In genomic region chr6:90575261-90575715, GRCm38 (mm10) we compare ENCODE assay signal across 9 mouse cellular contexts. TPM values are rescaled to one million over a fixed set of nuclear protein-coding genes. Genes with fewer than 3 reads are reported as not detected.
DNase-seq lines count a peak whose midpoint lies in the region; ATAC-seq and TF ChIP-seq lines count a peak whose summit lies in the region.
"Had no signal": no experiment of that assay in that cellular context is flagged by ENCODE, and none has a peak within 500 bp of the region (broad histone marks: within the 10 kb centered on the region; RNA-seq: fewer than 3 reads in every experiment).

No protein-coding gene starts in this region.

- H3K4me2 ChIP-seq in heart, embryonic 11.5 days: no peak overlapping the region
- H3K4me2 ChIP-seq in kidney, embryonic 15.5 days: no peak overlapping the region
- no peak overlapping the region for H3K4me2 ChIP-seq in limb, embryonic 14.5 days (replicated peaks; ENCODE audit: low read depth, low read length, severe bottlenecking)
- no peak overlapping the region for H3K4me2 ChIP-seq in stomach, embryonic 14.5 days (replicated peaks; ENCODE audit: low read depth, low read length)
- H3K4me2 ChIP-seq: embryonic facial prominence, embryonic 13.5 days had no signal

- no peak overlapping the region for H3K27ac ChIP-seq in heart, embryonic 11.5 days (ENCODE audit: low read depth, low read length)
- H3K27ac ChIP-seq in kidney, embryonic 15.5 days: no peak overlapping the region
- H3K27ac ChIP-seq in limb, embryonic 14.5 days (replicated peaks; ENCODE audit: low read depth, low read length): no peak overlapping the region
- H3K27ac ChIP-seq in stomach, embryonic 14.5 days (ENCODE audit: low read length): no peak overlapping the region
- H3K27ac ChIP-seq: embryonic facial prominence, embryonic 13.5 days had no signal

- no peak for TF ChIP-seq POLR2A in limb, embryonic 14.5 days (IDR thresholded peaks at IDR 0.05; ENCODE audit: borderline replicate concordance, extremely low read depth, insufficient read depth, insufficient read length)

- H3K9me3 ChIP-seq in heart, embryonic 11.5 days (replicated peaks; ENCODE audit: control insufficient read depth, low read length): no peaks in the 10 kb centered on the region
- no peaks in the 10 kb centered on the region for H3K9me3 ChIP-seq in kidney, embryonic 15.5 days (replicated peaks)
- no peaks in the 10 kb centered on the region for H3K9me3 ChIP-seq in limb, embryonic 14.5 days (ENCODE audit: control insufficient read depth, low read length)
- H3K9me3 ChIP-seq in stomach, embryonic 14.5 days (ENCODE audit: control insufficient read depth, low read depth, low read length): no peaks in the 10 kb centered on the region
- H3K9me3 ChIP-seq: embryonic facial prominence, embryonic 13.5 days had no signal

- ATAC-seq in CD4-positive, CD25-positive, alpha-beta regulatory T cell, adult 4 months: peak; percentile 47
- peak; percentile 69 for ATAC-seq in erythroid progenitor cell, adult 5-6 weeks (replicated peaks; ENCODE audit: low FRiP score, poor library complexity, severe bottlenecking)
- ATAC-seq in heart, embryonic 11.5 days (replicated peaks; ENCODE audit: insufficient number of reproducible peaks, low FRiP score, low TSS enrichment): 0 out of 2 replicates have a peak, but pooled peaks have one; percentile 44
- ATAC-seq in kidney, embryonic 15.5 days (replicated peaks; ENCODE audit: low FRiP score): peak; percentile 47
- ATAC-seq in limb, embryonic 14.5 days (ENCODE audit: low FRiP score, low read depth): peak; percentile 45; the same call in 1 of the 2 replicates
- peak; percentile 44; the same call in 1 of the 2 replicates for ATAC-seq in stomach, embryonic 14.5 days (ENCODE audit: insufficient number of reproducible peaks, insufficient read depth, low FRiP score, low read depth)

- H3K9ac ChIP-seq in heart, embryonic 11.5 days (ENCODE audit: low read depth, low read length): no peak overlapping the region
- H3K9ac ChIP-seq in kidney, embryonic 15.5 days: no peak overlapping the region
- no peak overlapping the region for H3K9ac ChIP-seq in limb, embryonic 14.5 days (ENCODE audit: low read depth, low read length, severe bottlenecking)
- no peak overlapping the region for H3K9ac ChIP-seq in stomach, embryonic 14.5 days (replicated peaks; ENCODE audit: low read depth, low read length)
- H3K9ac ChIP-seq: embryonic facial prominence, embryonic 13.5 days had no signal

- H3K27me3 ChIP-seq in heart, embryonic 11.5 days (ENCODE audit: control insufficient read depth, insufficient read depth, low read length): no peaks in the 10 kb centered on the region
- no peaks in the 10 kb centered on the region for H3K27me3 ChIP-seq in kidney, embryonic 15.5 days
- no peaks in the 10 kb centered on the region for H3K27me3 ChIP-seq in limb, embryonic 14.5 days (ENCODE audit: control insufficient read depth, insufficient read depth, low read length)
- no peaks in the 10 kb centered on the region for H3K27me3 ChIP-seq in stomach, embryonic 14.5 days (ENCODE audit: control insufficient read depth, insufficient read depth, low read length)
- H3K27me3 ChIP-seq: embryonic facial prominence, embryonic 13.5 days had no signal

- no peaks in the 10 kb centered on the region for H3K36me3 ChIP-seq in heart, embryonic 11.5 days (ENCODE audit: control insufficient read depth, insufficient read depth, low read length)
- no peaks in the 10 kb centered on the region for H3K36me3 ChIP-seq in kidney, embryonic 15.5 days
- H3K36me3 ChIP-seq in limb, embryonic 14.5 days (ENCODE audit: control insufficient read depth, insufficient read depth, low read length): no peaks in the 10 kb centered on the region
- H3K36me3 ChIP-seq in stomach, embryonic 14.5 days (ENCODE audit: control insufficient read depth, insufficient read depth, low read length): no peaks in the 10 kb centered on the region
- H3K36me3 ChIP-seq: embryonic facial prominence, embryonic 13.5 days had no signal

- WGBS in heart, embryonic 11.5 days (ENCODE audit: insufficient replicate concordance): 34% methylated on average over 3 of the region's 3 CpGs
- 37% methylated on average over 3 of the region's 3 CpGs for whole genome bisulfite sequencing in kidney, embryonic 15.5 days
- WGBS in limb, embryonic 14.5 days: 43% methylated on average over 3 of the region's 3 CpGs
- 40% methylated on average over 3 of the region's 3 CpGs for WGBS in stomach, embryonic 14.5 days

- H3K4me3 ChIP-seq in heart, embryonic 11.5 days (ENCODE audit: low read depth, low read length): no peak overlapping the region
- no peak overlapping the region for H3K4me3 ChIP-seq in kidney, embryonic 15.5 days (replicated peaks)
- H3K4me3 ChIP-seq in limb, embryonic 14.5 days (replicated peaks; ENCODE audit: low read length): no peak overlapping the region
- no peak overlapping the region for H3K4me3 ChIP-seq in stomach, embryonic 14.5 days (ENCODE audit: low read depth, low read length)
- H3K4me3 ChIP-seq: embryonic facial prominence, embryonic 13.5 days had no signal

- H3K4me1 ChIP-seq in heart, embryonic 11.5 days (ENCODE audit: control insufficient read depth, insufficient read depth, low read length): no peaks in the 10 kb centered on the region
- H3K4me1 ChIP-seq in kidney, embryonic 15.5 days: peaks cover 2% of the 10 kb centered on the region; the same call in 1 of the 2 replicates
- H3K4me1 ChIP-seq in limb, embryonic 14.5 days (ENCODE audit: control insufficient read depth, insufficient read depth, low read length): peaks cover 3% of the 10 kb centered on the region; the same call in 1 of the 2 replicates
- no peaks in the 10 kb centered on the region for H3K4me1 ChIP-seq in stomach, embryonic 14.5 days (ENCODE audit: control insufficient read depth, insufficient read depth, low read length)
- H3K4me1 ChIP-seq: embryonic facial prominence, embryonic 13.5 days had no signal

- peak; percentile 86 for DNase-seq in brain, adult 2 months (ENCODE audit: low read depth, low spot score)
- DNase-seq in limb, embryonic 14.5 days (ENCODE audit: low spot score): peak; percentile 77
- peak; percentile 72 for DNase-seq in naive thymus-derived CD4-positive, alpha-beta T cell, adult 2 months (ENCODE audit: low read depth)

RNA-seq across cellular contexts. Expression of gene Slc41a3, which starts 29.2 kb away (rescaled TPM):
- 10 to 100 TPM in 1 of 2 experiments, 1 to 10 TPM in 1; 8.2 to 11.8 TPM for polyA plus RNA-seq in CD4-positive, CD25-positive, alpha-beta regulatory T cell, adult 4 months (2017; shearing (Covaris generic))
- total RNA-seq in erythroid progenitor cell, adult 5-6 weeks (2015; ENCODE audit: low replicate concordance): 3.2 and 3.4 TPM in 2 replicates
- 1.0 and 5.3 TPM in 2 replicates for total RNA-seq in erythroid progenitor cell, adult 5-6 weeks (2017; ENCODE audit: low replicate concordance)
- 11.1 and 12.6 TPM in 2 replicates for polyA plus RNA-seq in heart, embryonic 11.5 days (2014; fragmentation: Nextera tagmentation; extraction: Ambion mirVana)
- polyA plus RNA-seq in kidney, embryonic 15.5 days (2015; fragmentation: Nextera tagmentation; extraction: Ambion mirVana): 6.2 and 7.6 TPM in 2 replicates
- polyA plus RNA-seq in limb, embryonic 14.5 days (2012; rRNA removed): 5.9 and 6.9 TPM in 2 replicates
- polyA plus RNA-seq in limb, embryonic 14.5 days (2014; fragmentation: Nextera tagmentation; extraction: Ambion mirVana): 5.4 and 6.4 TPM in 2 replicates
- 5.5 and 7.3 TPM in 2 replicates for polyA plus RNA-seq in stomach, embryonic 14.5 days (2014; fragmentation: Nextera tagmentation; extraction: Ambion mirVana)
